Mouse (Mus musculus): ENCODE results near the gene Calhm5. TPM values are rescaled to one million over a fixed set of nuclear protein-coding genes. Genes with fewer than 3 reads are reported as not detected.

Gene Calhm5
- polyA plus RNA-seq, 1 experiment from 2014 or later = 2.4 TPM

- no peak overlapping the region for H3K27ac ChIP-seq (replicated peaks)
- H3K36me3 ChIP-seq (ENCODE audit: control insufficient read depth, insufficient read depth, low read length) = no peaks in the 10 kb centered on the region
- H3K4me2 ChIP-seq (replicated peaks; ENCODE audit: low read depth) = no peak overlapping the region
- TF ChIP-seq EP300 (optimal IDR thresholded peaks at IDR 0.05) (no peak), CTCF (IDR thresholded peaks at IDR 0.05; ENCODE audit: low read depth) (no peak)
- 67% methylated on average over 1 of the region's 1 CpGs for WGBS
- no peak overlapping the region for H3K4me3 ChIP-seq (ENCODE audit: low read depth, low read length)
- H3K27me3 ChIP-seq (ENCODE audit: control insufficient read depth, insufficient read depth, low read length) = no peaks in the 10 kb centered on the region
- no peaks in the 10 kb centered on the region for H3K9me3 ChIP-seq (ENCODE audit: control insufficient read depth, low read length)
- ATAC-seq (ENCODE audit: low FRiP score, low TSS enrichment) = no peak
- H3K9ac ChIP-seq (ENCODE audit: low read length) = no peak overlapping the region
- no peak for DNase-seq (ENCODE audit: low spot score)
- no peaks in the 10 kb centered on the region; the same call in 1 of the 2 replicates for H3K4me1 ChIP-seq (replicated peaks; ENCODE audit: control insufficient read depth, insufficient read depth)
These were observed 26.7 kb downstream of the Calhm5 start for GRCm38 (mm10) chr10:34069606-34070005.

- H3K27ac ChIP-seq (replicated peaks) = no peak overlapping the region
- WGBS = 39% methylated on average over 3 of the region's 3 CpGs
- no peak overlapping the region for H3K9ac ChIP-seq (ENCODE audit: low read length)
- H3K27me3 ChIP-seq (ENCODE audit: control insufficient read depth, insufficient read depth, low read length) = no peaks in the 10 kb centered on the region
- no peak for TF ChIP-seq CTCF (IDR thresholded peaks at IDR 0.05; ENCODE audit: low read depth)
- TF ChIP-seq EP300 (optimal IDR thresholded peaks at IDR 0.05) = no peak
- H3K9me3 ChIP-seq (ENCODE audit: control insufficient read depth, low read length) = no peaks in the 10 kb centered on the region
- no peak for ATAC-seq (ENCODE audit: low FRiP score, low TSS enrichment)
- no peaks in the 10 kb centered on the region for H3K36me3 ChIP-seq (ENCODE audit: control insufficient read depth, insufficient read depth, low read length)
- no peak overlapping the region for H3K4me3 ChIP-seq (ENCODE audit: low read depth, low read length)
- no peak overlapping the region for H3K4me2 ChIP-seq (replicated peaks; ENCODE audit: low read depth)
- no peaks in the 10 kb centered on the region; the same call in 1 of the 2 replicates for H3K4me1 ChIP-seq (replicated peaks; ENCODE audit: control insufficient read depth, insufficient read depth)
- DNase-seq (ENCODE audit: low spot score) = no peak
These were observed 29.7 kb downstream of the Calhm5 start for GRCm38 (mm10) chr10:34066591-34066990.

- H3K27me3 ChIP-seq (ENCODE audit: control insufficient read depth, insufficient read depth, low read length) = no peaks in the 10 kb centered on the region
- H3K27ac ChIP-seq (replicated peaks) = no peak overlapping the region
- H3K36me3 ChIP-seq (ENCODE audit: control insufficient read depth, insufficient read depth, low read length) = no peaks in the 10 kb centered on the region
- no peaks in the 10 kb centered on the region for H3K9me3 ChIP-seq (ENCODE audit: control insufficient read depth, low read length)
- H3K4me1 ChIP-seq (replicated peaks; ENCODE audit: control insufficient read depth, insufficient read depth) = no peaks in the 10 kb centered on the region
- TF ChIP-seq CTCF (IDR thresholded peaks at IDR 0.05; ENCODE audit: low read depth) = no peak
- TF ChIP-seq EP300 (optimal IDR thresholded peaks at IDR 0.05) = no peak
- ATAC-seq (ENCODE audit: low FRiP score, low TSS enrichment) (no peak), DNase-seq (ENCODE audit: low spot score) (no peak)
- no peak overlapping the region for H3K4me3 ChIP-seq (ENCODE audit: low read depth, low read length)
- no peak overlapping the region for H3K4me2 ChIP-seq (replicated peaks; ENCODE audit: low read depth)
- H3K9ac ChIP-seq (ENCODE audit: low read length) = no peak overlapping the region
- WGBS = 66% methylated on average over 2 of the region's 2 CpGs
These were observed 42.3 kb downstream of the Calhm5 start for GRCm38 (mm10) chr10:34053987-34054386.

- Histone ChIP-seq H3K9me3 (ENCODE audit: control insufficient read depth, low read length) (no peaks in the 10 kb centered on the region), H3K4me2 (replicated peaks; ENCODE audit: low read depth) (no peak within 1 kb of the TSS), H3K36me3 (ENCODE audit: control insufficient read depth, insufficient read depth, low read length) (no peaks in the 10 kb centered on the region), H3K9ac (ENCODE audit: low read length) (no peak within 1 kb of the TSS), H3K4me1 (replicated peaks; ENCODE audit: control insufficient read depth, insufficient read depth) (no peaks in the 10 kb centered on the region), H3K27ac (replicated peaks) (no peak within 1 kb of the TSS), H3K4me3 (ENCODE audit: low read depth, low read length) (no peak within 1 kb of the TSS), H3K27me3 (ENCODE audit: control insufficient read depth, insufficient read depth, low read length) (no peaks in the 10 kb centered on the region)
- ATAC-seq (ENCODE audit: low FRiP score, low TSS enrichment) = no peak
- TF ChIP-seq CTCF (IDR thresholded peaks at IDR 0.05; ENCODE audit: low read depth) (no peak), EP300 (optimal IDR thresholded peaks at IDR 0.05) (no peak)
- no peak for DNase-seq (ENCODE audit: low spot score)
- 72% methylated on average over 5 of the region's 5 CpGs for WGBS
These were observed 52.1 kb downstream of the Calhm5 start, which contains the start of gene Calhm4 for GRCm38 (mm10) chr10:34044210-34044609. Gene Calhm4, minus strand, starts transcription at chr10:34044310.

Other genes starting within 250 kb of the Calhm5 start
- not detected in 2 replicates for gene Sult3a1, start 238.8 kb downstream of the Calhm5 start, polyA plus RNA-seq (2015; fragmentation: Nextera tagmentation; extraction: Ambion mirVana)
- gene Rsph4a, start 191.4 kb downstream of the Calhm5 start, polyA plus RNA-seq (2015; fragmentation: Nextera tagmentation; extraction: Ambion mirVana) = 0.12 TPM in 1 of 2 replicates, not detected in the other
- gene Zup1, start 145.2 kb downstream of the Calhm5 start, polyA plus RNA-seq (2015; fragmentation: Nextera tagmentation; extraction: Ambion mirVana) = 8.6 and 8.8 TPM in 2 replicates
- gene Rwdd1, start 76.9 kb downstream of the Calhm5 start, polyA plus RNA-seq (2015; fragmentation: Nextera tagmentation; extraction: Ambion mirVana) = 104 and 109 TPM in 2 replicates
- gene Trappc3l, start 58.9 kb downstream of the Calhm5 start, polyA plus RNA-seq (2015; fragmentation: Nextera tagmentation; extraction: Ambion mirVana) = not detected in 2 replicates
- gene Calhm4, start 52.2 kb downstream of the Calhm5 start, polyA plus RNA-seq (2015; fragmentation: Nextera tagmentation; extraction: Ambion mirVana) = not detected in 2 replicates
- gene Calhm6, start 31.5 kb upstream of the Calhm5 start, polyA plus RNA-seq (2015; fragmentation: Nextera tagmentation; extraction: Ambion mirVana) = 0.74 and 1.1 TPM in 2 replicates
- 7.5 and 8.3 TPM in 2 replicates for gene Dse, start 111.2 kb upstream of the Calhm5 start, polyA plus RNA-seq (2015; fragmentation: Nextera tagmentation; extraction: Ambion mirVana)
- 46.7 and 49.1 TPM in 2 replicates for gene Tspyl1, start 185.7 kb upstream of the Calhm5 start, polyA plus RNA-seq (2015; fragmentation: Nextera tagmentation; extraction: Ambion mirVana)
- gene Tspyl4, start 200.9 kb upstream of the Calhm5 start, polyA plus RNA-seq (2015; fragmentation: Nextera tagmentation; extraction: Ambion mirVana) = 11.9 and 12.8 TPM in 2 replicates

All from stomach, postnatal 0 days (tissue).